ENCODE assay signal across 7 mouse cellular contexts in the genomic region with DNA sequence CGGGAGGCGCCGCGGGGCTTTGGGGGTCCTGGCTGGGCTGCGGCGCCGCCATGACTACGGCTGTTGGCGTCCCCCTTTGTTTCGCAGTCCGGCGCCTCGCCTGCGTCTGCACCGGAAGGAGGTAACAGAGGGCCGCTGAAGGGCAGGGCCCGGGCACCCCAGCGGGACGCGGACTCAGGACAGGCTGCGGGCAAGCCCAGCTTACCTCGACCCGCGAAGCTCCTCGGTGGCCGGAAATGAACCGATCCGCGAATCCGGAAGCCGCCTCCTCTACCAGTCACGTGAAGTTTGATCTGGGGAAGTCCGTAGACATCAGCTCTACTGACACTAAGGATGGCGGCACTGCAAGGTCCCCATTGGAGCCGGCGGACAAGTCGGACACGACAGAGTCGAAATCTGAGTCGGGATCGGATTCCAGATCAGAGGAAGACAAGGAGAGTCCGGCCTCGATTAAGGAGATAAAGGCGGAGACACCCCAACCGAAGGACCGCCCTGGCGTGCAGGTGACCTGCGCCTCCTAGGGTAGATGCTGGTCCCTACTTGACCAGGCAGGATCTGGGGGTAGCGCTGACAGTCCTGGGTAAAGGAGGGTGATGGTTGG. TPM values are rescaled to one million over a fixed set of nuclear protein-coding genes. Genes with fewer than 3 reads are reported as not detected.
DNase-seq lines count a peak whose midpoint lies in the region; ATAC-seq lines count a peak whose summit lies in the region.

A gene (plus strand): TSS at position 3 of the 601 bp plus-strand sequence.
A gene (minus strand): TSS at position 408 of the 601 bp plus-strand sequence.

- peak within 1 kb of the TSS; percentile 95 for H3K4me3 ChIP-seq in embryonic facial prominence, embryonic 10.5 days
- peak within 1 kb of the TSS; percentile 84 for H3K4me3 ChIP-seq in limb, embryonic 11.5 days (ENCODE audit: low read depth, low read length)
- H3K4me3 ChIP-seq in midbrain, embryonic 14.5 days (replicated peaks; ENCODE audit: low read depth, low read length): peak within 1 kb of the TSS; percentile 93

- H3K4me2 ChIP-seq in limb, embryonic 11.5 days (ENCODE audit: low read depth, severe bottlenecking): peak within 1 kb of the TSS; percentile 76
- H3K4me2 ChIP-seq in midbrain, embryonic 14.5 days (ENCODE audit: low read length): peak within 1 kb of the TSS; percentile 80

- ATAC-seq in limb, embryonic 11.5 days (ENCODE audit: insufficient number of reproducible peaks, low FRiP score, low TSS enrichment, low read depth): peak; percentile 87
- ATAC-seq in midbrain, embryonic 14.5 days (ENCODE audit: low FRiP score, low TSS enrichment): peak; percentile 92

- peak; percentile 90 for DNase-seq in adrenal gland, postnatal 10 days
- DNase-seq in embryonic facial prominence, embryonic 10.5 days (ENCODE audit: low spot score): peak; percentile 90
- peak; percentile 99 for DNase-seq in heart, adult 11 months
- DNase-seq in kidney, adult 18-20 months: peak; percentile 90
- DNase-seq in limb, embryonic 11.5 days (ENCODE audit: low spot score): peak; percentile 88
- DNase-seq in midbrain, embryonic 14.5 days: peak; percentile 90
- peak; percentile 78 to 79 for DNase-seq in spleen, adult 18-20 months

- WGBS in embryonic facial prominence, embryonic 10.5 days: under 1% methylated on average over 49 of the region's 49 CpGs
- under 1% methylated on average over 49 of the region's 49 CpGs for WGBS in limb, embryonic 11.5 days
- WGBS in midbrain, embryonic 14.5 days: under 1% methylated on average over 48 of the region's 49 CpGs

- H3K36me3 ChIP-seq in embryonic facial prominence, embryonic 10.5 days (replicated peaks): peaks cover 32% of the 10 kb centered on the region
- H3K36me3 ChIP-seq in limb, embryonic 11.5 days (ENCODE audit: control insufficient read depth, insufficient read depth, low read length): no peaks in the 10 kb centered on the region
- H3K36me3 ChIP-seq in midbrain, embryonic 14.5 days (ENCODE audit: control insufficient read depth, insufficient read depth, low read length): peaks cover 17% of the 10 kb centered on the region; the same call in 1 of the 2 replicates

- peak within 1 kb of the TSS; percentile 98 for H3K27ac ChIP-seq in embryonic facial prominence, embryonic 10.5 days (replicated peaks)
- H3K27ac ChIP-seq in limb, embryonic 11.5 days (replicated peaks; ENCODE audit: low read depth, low read length): peak within 1 kb of the TSS; percentile 94
- H3K27ac ChIP-seq in midbrain, embryonic 14.5 days (replicated peaks; ENCODE audit: low read depth, low read length): peak within 1 kb of the TSS; percentile 97

- peak within 1 kb of the TSS; percentile 97 for H3K9ac ChIP-seq in limb, embryonic 11.5 days (ENCODE audit: low read length)
- peak within 1 kb of the TSS; percentile 95 for H3K9ac ChIP-seq in midbrain, embryonic 14.5 days (replicated peaks; ENCODE audit: low read length)

- no peaks in the 10 kb centered on the region for H3K9me3 ChIP-seq in embryonic facial prominence, embryonic 10.5 days
- no peaks in the 10 kb centered on the region for H3K9me3 ChIP-seq in limb, embryonic 11.5 days (ENCODE audit: control insufficient read depth, low read length)
- no peaks in the 10 kb centered on the region for H3K9me3 ChIP-seq in midbrain, embryonic 14.5 days (ENCODE audit: control insufficient read depth, low read length)

- no peaks in the 10 kb centered on the region for H3K27me3 ChIP-seq in embryonic facial prominence, embryonic 10.5 days (replicated peaks; ENCODE audit: low read depth, poor library complexity, severe bottlenecking)
- H3K27me3 ChIP-seq in limb, embryonic 11.5 days (ENCODE audit: control insufficient read depth, insufficient read depth, low read length): no peaks in the 10 kb centered on the region
- no peaks in the 10 kb centered on the region for H3K27me3 ChIP-seq in midbrain, embryonic 14.5 days (ENCODE audit: control insufficient read depth, insufficient read depth, low read length)

- peaks cover 16% of the 10 kb centered on the region for H3K4me1 ChIP-seq in embryonic facial prominence, embryonic 10.5 days
- no peaks in the 10 kb centered on the region for H3K4me1 ChIP-seq in limb, embryonic 11.5 days (ENCODE audit: control insufficient read depth, insufficient read depth, low read length)
- peaks cover 10% of the 10 kb centered on the region for H3K4me1 ChIP-seq in midbrain, embryonic 14.5 days (ENCODE audit: control insufficient read depth, insufficient read depth, low read length)

RNA-seq across cellular contexts. Expression of the first gene that starts in this region (rescaled TPM):
- 1 to 10 TPM; 1.5 to 2.0 TPM for total RNA-seq in adrenal gland, postnatal 10 days (2021)
- polyA plus RNA-seq in embryonic facial prominence, embryonic 10.5 days (2016; fragmentation: Nextera tagmentation; extraction: Ambion mirVana): 2.8 and 3.3 TPM in 2 replicates
- 2.7 and 3.1 TPM in 2 replicates for polyA plus RNA-seq in limb, embryonic 11.5 days (2014; fragmentation: Nextera tagmentation; extraction: Ambion mirVana)
- 6.9 and 7.9 TPM in 2 replicates for polyA plus RNA-seq in midbrain, embryonic 14.5 days (2014; fragmentation: Nextera tagmentation; extraction: Ambion mirVana)

RNA-seq across cellular contexts. Expression of the second gene that starts in this region (rescaled TPM):
- 10 to 100 TPM; 96.3 to 98.8 TPM for total RNA-seq in adrenal gland, postnatal 10 days (2021)
- 54.9 and 60.2 TPM in 2 replicates for polyA plus RNA-seq in embryonic facial prominence, embryonic 10.5 days (2016; fragmentation: Nextera tagmentation; extraction: Ambion mirVana)
- 70.1 and 72.0 TPM in 2 replicates for polyA plus RNA-seq in limb, embryonic 11.5 days (2014; fragmentation: Nextera tagmentation; extraction: Ambion mirVana)
- polyA plus RNA-seq in midbrain, embryonic 14.5 days (2014; fragmentation: Nextera tagmentation; extraction: Ambion mirVana): 93.3 and 102 TPM in 2 replicates

Comparison
In these comparisons a context has a peak if more than half of its experiments do, and no peak if none do; other contexts are left out.
1. Peak in every context shown above with its lines: DNase-seq, ATAC-seq, H3K4me3 ChIP-seq and H3K27ac ChIP-seq.